ENCODE assay signal across 21 mouse cellular contexts in genomic region chrX:49947678-49948077, GRCm38 (mm10). TPM values are rescaled to one million over a fixed set of nuclear protein-coding genes. Genes with fewer than 3 reads are reported as not detected.
A peak's percentile ranks its signal among the peaks of the same experiment; 100 is the strongest.
DNase-seq lines count a peak whose midpoint lies in the region; ATAC-seq and TF ChIP-seq lines count a peak whose summit lies in the region.
"Had no signal": no experiment of that assay in that cellular context is flagged by ENCODE, and none has a peak within 500 bp of the region (broad histone marks: within the 10 kb centered on the region; RNA-seq: fewer than 3 reads in every experiment).

No protein-coding gene starts in this region.

- H3K4me3 ChIP-seq in forebrain, postnatal 0 days (ENCODE audit: low read depth, low read length), result no peak overlapping the region
- H3K4me3 ChIP-seq in forebrain, embryonic 12.5 days (replicated peaks), result no peak overlapping the region
- no peak overlapping the region for H3K4me3 ChIP-seq in layer of hippocampus, adult 2 months
- H3K4me3 ChIP-seq in E14TG2a.4 (replicated peaks; ENCODE audit: low read length), result no peak overlapping the region
- H3K4me3 ChIP-seq: embryonic facial prominence, embryonic 12.5 days; limb, embryonic 15.5 days; midbrain, embryonic 15.5 days had no signal

- peak; percentile 2 for DNase-seq in forebrain, postnatal 0 days
- DNase-seq in layer of hippocampus, adult 2 months (ENCODE audit: low spot score in 2 of 2), result no peak
- no peak for DNase-seq in layer of hippocampus, postnatal 25 days (ENCODE audit: extremely low spot score in 1 of 2, low spot score in 1 of 2)
- DNase-seq in embryo, embryonic 11 days, result peak; percentile 20
- no peak for DNase-seq in heart, adult 9 months (ENCODE audit: low spot score in 2 of 2)
- DNase-seq: adrenal gland, postnatal 25 days; cerebellum, adult 11-12 months; gastrocnemius, postnatal 25 days; kidney, postnatal 4 days; thymus, adult 2 months had no signal

- no peak overlapping the region for H3K4me2 ChIP-seq in forebrain, postnatal 0 days (ENCODE audit: low read depth)
- no peak overlapping the region for H3K4me2 ChIP-seq in forebrain, embryonic 12.5 days
- H3K4me2 ChIP-seq: embryonic facial prominence, embryonic 12.5 days; limb, embryonic 15.5 days; midbrain, embryonic 15.5 days had no signal

- no peaks in the 10 kb centered on the region for H3K4me1 ChIP-seq in forebrain, postnatal 0 days (ENCODE audit: insufficient read depth)
- no peaks in the 10 kb centered on the region for H3K4me1 ChIP-seq in forebrain, embryonic 12.5 days
- H3K4me1 ChIP-seq in E14TG2a.4 (replicated peaks; ENCODE audit: low read depth, low read length), result no peaks in the 10 kb centered on the region
- H3K4me1 ChIP-seq: embryonic facial prominence, embryonic 12.5 days; limb, embryonic 15.5 days; midbrain, embryonic 15.5 days had no signal

- TF ChIP-seq CTCF in forebrain, postnatal 0 days (IDR thresholded peaks at IDR 0.05; ENCODE audit: low read depth), result peak; percentile 18; the same call in 1 of the 2 replicates
- peak; percentile 66 for TF ChIP-seq CTCF in layer of hippocampus, adult 2 months (conservative IDR thresholded peaks at IDR 0.05)
- TF ChIP-seq CTCF in E14TG2a.4 (conservative IDR thresholded peaks at IDR 0.05; ENCODE audit: low read length), result 0 out of 2 replicates have a peak, but pooled peaks have one; percentile 9

- ATAC-seq in forebrain, postnatal 0 days, result no peak
- no peak for ATAC-seq in forebrain, embryonic 12.5 days (ENCODE audit: low FRiP score)
- ATAC-seq: hindbrain, embryonic 16.5 days; midbrain, embryonic 15.5 days; Patski had no signal

- H3K9ac ChIP-seq in forebrain, postnatal 0 days, result no peak overlapping the region
- no peak overlapping the region for H3K9ac ChIP-seq in forebrain, embryonic 12.5 days
- H3K9ac ChIP-seq: embryonic facial prominence, embryonic 12.5 days; limb, embryonic 15.5 days; midbrain, embryonic 15.5 days had no signal

- H3K27ac ChIP-seq in forebrain, postnatal 0 days (ENCODE audit: low read depth, low read length), result no peak overlapping the region
- H3K27ac ChIP-seq in forebrain, embryonic 12.5 days, result no peak overlapping the region
- H3K27ac ChIP-seq in layer of hippocampus, adult 2 months, result no peak overlapping the region
- H3K27ac ChIP-seq: embryonic facial prominence, embryonic 12.5 days; limb, embryonic 15.5 days; midbrain, embryonic 15.5 days had no signal

- H3K36me3 ChIP-seq in forebrain, postnatal 0 days (ENCODE audit: insufficient read depth), result no peaks in the 10 kb centered on the region
- no peaks in the 10 kb centered on the region for H3K36me3 ChIP-seq in forebrain, embryonic 12.5 days (replicated peaks)
- H3K36me3 ChIP-seq in E14TG2a.4 (ENCODE audit: insufficient read depth, low read length), result no peaks in the 10 kb centered on the region
- H3K36me3 ChIP-seq: embryonic facial prominence, embryonic 12.5 days; limb, embryonic 15.5 days; midbrain, embryonic 15.5 days had no signal

- 29% methylated on average over 1 of the region's 1 CpGs for WGBS in forebrain, postnatal 0 days
- 43% methylated on average over 1 of the region's 1 CpGs for WGBS in forebrain, embryonic 12.5 days

- H3K9me3 ChIP-seq in forebrain, postnatal 0 days (ENCODE audit: low read length), result no peaks in the 10 kb centered on the region
- no peaks in the 10 kb centered on the region for H3K9me3 ChIP-seq in forebrain, embryonic 12.5 days
- H3K9me3 ChIP-seq in E14TG2a.4 (ENCODE audit: low read length), result no peaks in the 10 kb centered on the region
- H3K9me3 ChIP-seq: embryonic facial prominence, embryonic 12.5 days; limb, embryonic 15.5 days; midbrain, embryonic 15.5 days had no signal

- no peaks in the 10 kb centered on the region for H3K27me3 ChIP-seq in forebrain, postnatal 0 days (ENCODE audit: insufficient read depth, low read length)
- H3K27me3 ChIP-seq in forebrain, embryonic 12.5 days, result no peaks in the 10 kb centered on the region
- H3K27me3 ChIP-seq in E14TG2a.4 (ENCODE audit: insufficient read depth, low read length), result no peaks in the 10 kb centered on the region
- H3K27me3 ChIP-seq: embryonic facial prominence, embryonic 12.5 days; limb, embryonic 15.5 days; midbrain, embryonic 15.5 days had no signal

RNA-seq across cellular contexts. Expression of gene Olfr1322, which starts 56.4 kb away (rescaled TPM):
- not detected in 2 replicates for total RNA-seq in forebrain, postnatal 0 days (2014; rRNA removed)
- polyA plus RNA-seq in forebrain, postnatal 0 days (2015; fragmentation: Nextera tagmentation; extraction: Ambion mirVana), result not detected in 2 replicates
- polyA plus RNA-seq in forebrain, embryonic 12.5 days (2016; fragmentation: Nextera tagmentation; extraction: Ambion mirVana), result not detected in 2 replicates
- total RNA-seq in layer of hippocampus, adult 2 months (2021), result not detected
- not detected for total RNA-seq in layer of hippocampus, postnatal 25 days (2021)
- total RNA-seq: adrenal gland, postnatal 25 days; gastrocnemius, postnatal 25 days; left cerebral cortex, adult 18-20 months had no signal
- polyA plus RNA-seq: embryonic facial prominence, embryonic 12.5 days; forebrain, embryonic 11.5 days; heart, embryonic 14.5 days; hindbrain, embryonic 16.5 days; limb, embryonic 15.5 days; midbrain, embryonic 15.5 days; neural tube, embryonic 14.5 days; Patski; thymus, adult 2 months had no signal

Comparison
In these comparisons a context has a peak if more than half of its experiments do, and no peak if none do; other contexts are left out.
1. DNase-seq: peak in forebrain, postnatal 0 days (single experiment) and embryo, embryonic 11 days (single experiment); none in layer of hippocampus, adult 2 months (0 of 2), layer of hippocampus, postnatal 25 days (0 of 2) and heart, adult 9 months (0 of 2).
2. CTCF ChIP-seq: peak in every context shown above with its lines; median percentile 66 in layer of hippocampus, adult 2 months; 18 in forebrain, postnatal 0 days; 9 in E14TG2a.4.